Mouse (Mus musculus) retina, embryonic 14.5 days (tissue): ENCODE measurements around the gene Pds5b.
"Not testable (repeated sequence)": the region's sequence is repeated elsewhere in the genome, so short reads cannot be mapped to it uniquely, and the experiment has no call there.

Experiments used
- DNase-seq: peaks from one replicate; pipeline ENCODE4 v3.0.0-alpha.2; 2015; ENCODE audit warnings: low spot score

Pds5b gene

DNA sequence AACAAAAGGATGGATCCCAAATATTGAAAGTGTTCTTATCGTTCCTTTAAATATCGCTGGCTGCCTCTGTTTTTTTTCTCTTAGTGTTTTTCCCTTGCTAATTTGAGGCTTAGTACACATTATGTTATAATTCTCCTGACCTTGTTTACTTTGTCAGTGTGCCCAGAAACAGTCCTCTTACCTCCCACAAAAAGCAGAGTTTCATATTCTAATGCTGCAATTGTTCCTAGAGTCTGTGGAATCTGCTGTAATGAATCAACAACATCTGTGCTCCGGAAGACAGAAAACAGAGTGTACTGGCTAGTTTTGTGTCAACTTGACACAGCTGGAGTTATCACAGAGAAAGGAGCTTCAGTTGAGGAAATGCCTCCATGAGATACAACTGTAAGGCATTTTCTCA, 149.8 kb downstream of the Pds5b start:
- DNase-seq: no peak

DNA sequence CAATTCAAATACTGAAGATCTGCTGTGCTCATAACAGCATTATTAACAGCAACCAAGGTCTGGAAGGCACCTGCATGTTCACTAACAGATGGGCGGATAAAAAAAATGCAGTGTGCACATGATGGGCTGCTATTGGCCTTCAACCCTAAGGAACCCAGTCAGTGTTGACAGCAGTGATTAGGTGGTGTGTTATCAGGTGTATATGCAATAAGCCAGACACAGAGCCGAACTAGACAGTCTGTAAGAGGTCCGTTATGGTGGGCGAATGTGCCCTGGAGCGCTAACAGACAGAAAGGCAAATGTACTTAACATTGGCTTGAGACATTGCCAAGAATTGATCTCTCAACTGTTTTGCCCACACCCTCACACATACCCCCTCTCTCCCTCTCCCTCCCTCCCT, 156.0 kb downstream of the Pds5b start:
- DNase-seq: no peak

DNA sequence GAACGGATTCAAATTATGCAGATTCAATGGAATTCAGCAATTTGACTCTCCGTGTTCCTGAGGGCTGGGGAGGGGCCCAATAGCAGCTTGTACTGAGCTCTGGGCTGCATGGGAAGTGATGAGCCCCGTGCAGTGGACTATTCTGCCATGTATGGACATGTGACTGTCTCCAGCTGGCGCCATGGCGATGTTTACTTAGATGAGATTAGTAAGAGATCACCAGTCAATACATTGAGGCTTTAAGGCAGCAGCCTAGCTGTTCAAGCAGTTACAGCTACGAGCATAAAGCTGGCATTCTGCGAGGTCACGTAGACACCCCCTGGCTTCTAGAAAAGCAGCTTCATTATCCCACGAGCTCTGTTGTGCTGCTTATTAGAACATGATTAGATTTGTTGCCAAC, 157.2 kb downstream of the Pds5b start:
- peak; percentile 42 for DNase-seq

DNA sequence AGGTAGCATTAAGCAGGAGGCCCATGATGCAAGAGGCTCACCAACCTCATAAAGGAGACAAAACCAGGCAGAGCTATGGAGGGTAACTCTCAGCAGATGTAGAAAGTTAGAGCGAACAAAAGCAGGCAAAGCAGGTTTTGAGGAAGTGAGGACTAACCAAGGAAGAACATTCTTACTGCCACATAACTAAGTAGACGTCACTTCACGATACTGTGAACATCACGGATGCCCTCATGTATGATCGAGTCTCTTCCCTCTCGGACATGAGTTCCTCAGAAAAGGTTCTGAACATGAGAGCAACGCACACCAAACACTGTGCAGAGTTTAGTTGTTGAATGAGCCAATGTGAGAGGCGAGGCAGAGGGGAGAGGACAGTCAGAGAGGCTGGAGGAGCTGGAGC, 163.2 kb downstream of the Pds5b start:
- no peak for DNase-seq

DNA sequence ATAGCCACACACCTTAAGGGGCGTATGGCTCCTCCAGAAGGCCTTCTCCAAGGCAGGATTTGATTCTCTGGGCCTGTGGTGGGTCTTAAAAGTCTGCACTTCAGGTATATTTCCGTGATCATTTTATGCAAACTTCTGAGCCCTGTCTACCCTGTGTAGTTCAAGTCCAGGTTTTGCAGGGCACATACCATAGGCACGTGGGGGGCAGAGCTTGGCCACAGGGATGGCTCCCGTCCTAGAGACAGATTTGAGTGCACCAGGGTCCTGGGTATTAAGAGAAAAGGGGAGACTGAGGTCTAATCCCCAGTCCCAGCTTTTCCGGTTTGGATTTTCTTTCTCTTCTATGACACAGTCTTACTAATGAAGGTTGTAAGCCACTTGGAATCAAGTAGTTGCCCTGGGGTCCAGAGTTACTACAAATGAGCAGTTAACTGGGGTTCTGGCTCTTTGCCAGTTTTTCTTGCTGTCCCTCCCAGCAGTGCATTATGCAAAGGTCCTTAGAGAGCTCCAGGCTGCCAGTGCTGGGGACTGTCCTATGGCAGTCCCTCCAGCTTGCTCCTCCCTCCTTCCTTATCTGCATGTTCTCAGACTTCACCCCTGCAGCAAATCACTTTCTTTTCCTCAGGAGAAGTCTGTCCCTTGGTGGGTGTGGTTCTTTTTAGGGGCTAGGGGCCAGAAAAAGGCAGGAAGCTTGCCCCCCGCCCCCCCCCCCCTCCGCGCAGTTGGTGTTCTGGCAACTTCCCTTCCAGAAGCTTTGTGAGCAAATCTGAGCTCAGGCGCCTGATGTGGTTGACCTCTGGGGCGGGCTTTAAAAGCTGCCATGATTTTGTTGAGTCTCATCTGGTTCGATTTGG, 166.4 kb downstream of the Pds5b start:
- DNase-seq: peak; percentile 54

DNA sequence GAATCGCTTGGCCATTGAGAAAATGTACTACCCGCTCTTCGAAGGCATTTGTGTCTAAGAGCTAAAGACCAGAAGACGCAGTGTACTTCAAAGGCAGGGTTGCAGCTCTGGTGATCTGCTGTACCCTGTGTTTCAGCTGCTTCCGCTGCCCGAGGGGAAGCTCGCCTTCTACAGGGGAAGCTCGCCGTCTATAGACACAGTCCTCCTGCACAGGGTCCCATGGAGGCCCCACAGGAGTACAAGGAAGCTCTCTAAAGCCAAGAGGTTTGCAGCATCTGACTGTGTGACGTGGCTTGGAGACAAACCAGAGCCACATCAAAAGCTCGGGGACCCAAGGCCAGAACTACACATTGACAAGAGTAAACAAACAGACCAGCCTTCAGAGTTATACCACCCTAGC, 167.1 kb downstream of the Pds5b start:
- DNase-seq: no peak

DNA sequence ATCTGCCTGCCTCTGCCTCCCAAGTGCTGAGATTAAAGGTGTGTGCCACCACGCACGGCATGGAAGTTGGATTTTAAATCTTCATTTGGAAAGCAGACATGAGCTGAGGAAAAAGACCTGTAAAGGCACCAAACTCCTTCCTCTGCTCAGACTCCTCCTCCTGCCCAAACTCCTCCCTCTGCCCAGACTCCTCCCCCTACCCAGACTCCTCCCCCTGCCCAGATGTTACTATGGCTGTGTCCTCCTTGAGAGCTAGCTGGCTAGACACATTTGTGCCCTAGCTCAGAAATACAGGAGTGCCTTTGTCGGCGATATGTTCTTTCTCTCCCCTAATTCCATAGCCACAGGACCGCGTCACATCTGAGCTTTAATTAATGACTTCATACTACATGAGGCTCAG, 172.4 kb downstream of the Pds5b start:
- DNase-seq: no peak

DNA sequence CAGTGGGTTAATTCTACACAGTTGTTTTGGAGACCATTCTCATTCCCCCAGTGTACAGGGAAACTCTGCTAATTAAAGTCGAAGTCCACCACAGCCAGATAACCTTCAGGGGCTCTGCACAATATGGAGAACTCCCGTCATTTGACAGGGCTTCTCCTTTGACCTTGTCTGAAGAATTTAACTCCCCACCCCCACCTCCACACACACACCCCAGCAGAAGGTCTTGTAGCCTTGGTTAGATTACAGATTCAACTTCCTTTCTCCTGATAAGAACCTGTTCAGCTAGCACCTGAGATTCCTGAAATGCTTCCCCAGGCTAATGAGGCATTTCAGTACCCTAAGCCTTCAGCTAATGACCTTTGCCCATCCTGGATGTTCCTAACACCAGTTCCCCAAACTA, 177.3 kb downstream of the Pds5b start:
- DNase-seq: no peak

DNA sequence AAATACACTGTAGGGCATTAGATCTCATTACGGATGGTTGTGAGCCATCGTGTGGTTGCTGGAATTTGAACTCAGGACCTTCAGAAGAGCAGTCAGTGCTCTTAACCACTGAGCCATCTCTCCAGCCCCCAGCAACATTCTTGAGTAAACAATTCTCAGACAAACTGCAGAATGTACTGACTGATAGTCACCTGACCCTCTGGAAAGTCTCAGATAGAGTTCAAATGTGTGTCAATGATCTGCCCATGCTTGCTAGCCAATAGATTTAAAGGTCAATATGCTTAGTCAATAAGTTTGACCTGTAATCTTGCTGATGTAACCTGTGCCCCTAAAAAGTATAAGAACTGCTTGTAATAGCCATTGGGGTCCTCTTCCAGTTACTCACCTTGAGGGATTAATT, 178.6 kb downstream of the Pds5b start:
- DNase-seq: not testable (repeated sequence)

DNA sequence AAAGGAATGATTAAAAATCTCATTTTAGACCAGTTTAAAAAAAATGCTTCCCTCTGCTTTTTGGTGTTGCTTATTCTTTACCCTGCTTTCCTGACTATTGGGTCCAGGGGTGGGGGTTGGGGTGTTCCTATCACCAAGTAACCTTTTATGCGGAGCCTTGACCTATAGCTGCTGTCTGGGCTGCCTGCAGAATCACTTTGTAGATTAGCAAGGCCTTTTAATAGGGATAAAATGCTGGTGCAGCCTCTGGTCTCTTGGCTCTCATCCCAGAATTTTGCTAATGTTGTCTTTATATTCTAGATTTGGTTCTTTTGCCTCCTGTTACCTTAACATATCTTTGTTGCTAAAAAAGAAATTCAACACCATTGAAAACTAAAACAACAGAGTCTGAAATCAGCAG, 181.0 kb downstream of the Pds5b start:
- DNase-seq: no peak

DNA sequence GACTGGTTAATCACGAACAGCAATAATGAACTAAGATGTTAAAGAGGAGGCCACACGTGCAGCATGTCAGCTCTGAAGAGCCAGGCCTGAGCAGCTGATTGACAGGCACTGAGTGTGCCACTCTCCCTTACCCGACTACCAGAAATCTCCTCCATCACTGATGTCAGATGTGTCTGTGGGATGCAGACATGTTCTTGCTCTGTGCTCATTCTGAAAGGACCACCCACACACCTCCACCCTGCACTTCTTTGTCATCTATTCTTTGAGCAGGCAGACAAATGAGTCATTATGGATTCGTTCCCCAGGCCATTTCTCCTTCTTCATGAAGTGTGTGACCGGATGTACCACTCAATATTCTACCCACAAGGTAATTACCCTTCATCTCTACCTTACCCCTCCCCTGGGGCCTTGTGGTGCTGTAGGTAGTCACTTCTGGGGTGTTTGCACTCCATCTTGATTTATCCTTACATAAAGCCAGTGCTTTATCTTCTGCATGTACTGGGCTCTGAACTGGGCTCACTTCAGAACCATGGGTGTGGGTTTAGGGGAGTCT, 186.2 kb downstream of the Pds5b start:
- DNase-seq: no peak
